Mouse (Mus musculus) spleen, postnatal 10 days (tissue): ENCODE results near the gene Ptpra.

Experiments used
- DNase-seq, 2 experiments: peaks; one replicate each; pipeline ENCODE4 v3.0.0; 2021 to 2022; ENCODE audit warnings: low spot score in 2 of 2

Ptpra gene

DNA sequence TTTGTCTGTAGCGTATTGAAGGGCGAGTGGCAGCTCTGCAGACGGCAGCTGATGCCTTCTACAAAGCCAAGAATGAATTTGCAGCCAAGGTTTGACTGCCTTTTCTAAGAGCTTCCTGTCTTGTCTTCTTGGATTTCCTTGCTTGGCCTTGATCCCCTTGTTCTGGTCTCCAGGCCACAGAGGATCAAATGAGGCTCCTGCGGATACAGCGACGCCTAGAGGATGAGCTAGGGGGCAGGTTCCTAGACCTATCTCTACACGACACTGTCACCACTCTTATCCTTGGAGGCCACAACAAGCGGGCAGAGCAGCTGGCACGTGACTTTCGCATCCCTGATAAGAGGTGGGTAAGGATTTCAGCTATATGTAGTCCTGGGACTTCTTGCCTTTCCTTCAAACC is 7.9 kb upstream of the Ptpra start:
- DNase-seq, result peak; percentile 33 to 71

GRCm38 (mm10) chr2:130448449-130448848 is 1.6 kb upstream of the Ptpra start:
- DNase-seq, result no peak

GRCm38 (mm10) chr2:130449021-130449793 is 871 bp upstream of the Ptpra start:
- peak in 1 of 2 experiments; percentile 23 for DNase-seq

DNA sequence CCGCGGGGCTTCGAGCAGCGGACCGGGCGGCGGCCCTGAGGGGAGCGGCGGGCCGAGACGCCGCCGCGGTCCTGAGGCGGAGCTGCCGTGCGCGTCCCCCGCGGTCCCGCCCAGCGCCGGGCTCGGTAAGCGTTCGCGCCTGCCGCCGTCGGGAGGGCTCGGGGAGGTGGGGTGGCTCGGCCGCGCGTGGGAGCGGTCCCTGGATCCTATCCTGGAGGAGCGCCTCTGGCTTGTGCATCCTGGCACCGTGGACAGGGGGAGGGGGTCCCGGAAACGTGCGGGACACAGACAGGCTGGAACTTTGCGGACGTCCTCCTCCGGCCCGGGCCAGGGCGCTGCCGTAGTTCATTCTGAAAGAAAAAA is 337 bp downstream of the Ptpra start:
- DNase-seq, result peak in 1 of 2 experiments; percentile 83

DNA sequence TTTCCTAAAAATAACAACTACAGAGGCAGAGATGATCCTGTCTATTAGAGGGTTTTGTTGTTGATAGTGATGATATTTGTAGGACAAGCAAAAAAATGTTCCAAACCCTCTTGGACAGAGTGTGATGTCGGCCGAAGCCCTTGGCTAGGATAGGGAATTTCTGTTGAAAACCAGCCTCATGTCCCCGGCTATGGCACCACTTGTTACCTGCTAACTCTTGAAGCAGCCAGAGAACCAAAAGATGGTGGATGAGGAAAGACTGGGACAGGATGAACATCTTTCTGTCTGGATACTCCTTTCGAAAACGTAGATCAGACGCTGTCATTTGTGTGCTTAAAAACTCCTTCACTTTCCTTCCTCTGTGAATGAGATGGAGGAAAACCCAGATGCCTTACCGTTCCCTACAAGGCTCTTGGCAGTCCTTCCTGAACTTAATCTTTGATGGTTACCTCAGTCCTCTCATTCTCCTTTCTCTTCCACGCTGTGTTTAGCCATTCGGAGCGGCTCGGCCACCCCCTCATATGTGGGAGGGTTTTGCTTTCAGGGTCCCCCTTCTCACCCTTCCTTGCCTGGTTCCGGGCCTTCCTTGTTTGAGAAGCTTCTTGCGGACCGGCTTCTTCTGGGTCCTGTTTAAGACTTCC is 1.1 kb downstream of the Ptpra start:
- DNase-seq, result no peak

DNA sequence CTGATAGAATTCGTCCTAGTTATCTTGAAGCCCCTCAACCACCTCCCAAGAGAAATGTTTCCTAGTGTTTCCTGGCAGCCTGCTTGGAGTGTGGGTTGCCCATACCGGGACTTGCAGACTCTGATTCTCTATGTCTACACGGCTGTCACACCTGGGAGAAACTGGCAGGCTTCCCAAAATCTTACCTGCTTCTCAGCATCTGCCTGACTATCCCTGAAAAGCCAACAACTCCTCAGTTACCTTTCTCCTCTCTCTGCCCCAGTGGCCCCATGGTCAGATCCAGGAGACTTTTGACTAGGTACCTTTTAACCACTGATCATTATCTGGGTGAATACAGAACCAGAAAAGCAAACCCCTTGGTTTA is 1.6 kb downstream of the Ptpra start:
- DNase-seq, result no peak

DNA sequence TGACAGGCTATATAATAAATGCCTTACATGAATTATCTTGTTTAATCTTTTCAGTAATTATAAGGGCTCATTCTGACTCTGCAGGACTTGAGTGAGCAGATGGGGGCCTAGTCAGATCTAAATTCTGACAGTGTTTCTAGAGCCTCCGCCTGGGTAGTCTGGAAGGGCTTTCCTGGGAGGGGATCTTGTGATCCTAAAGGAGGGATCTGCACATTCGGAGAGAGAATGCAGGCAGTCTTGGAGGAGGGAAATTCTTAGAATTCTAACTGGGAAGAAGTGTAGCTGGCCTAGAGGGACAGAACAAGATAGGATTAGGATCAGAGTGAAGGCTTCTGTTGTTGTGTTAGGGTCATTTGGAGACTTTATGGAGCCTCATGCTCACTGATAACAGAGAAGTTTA is 2.2 kb downstream of the Ptpra start:
- no peak for DNase-seq

DNA sequence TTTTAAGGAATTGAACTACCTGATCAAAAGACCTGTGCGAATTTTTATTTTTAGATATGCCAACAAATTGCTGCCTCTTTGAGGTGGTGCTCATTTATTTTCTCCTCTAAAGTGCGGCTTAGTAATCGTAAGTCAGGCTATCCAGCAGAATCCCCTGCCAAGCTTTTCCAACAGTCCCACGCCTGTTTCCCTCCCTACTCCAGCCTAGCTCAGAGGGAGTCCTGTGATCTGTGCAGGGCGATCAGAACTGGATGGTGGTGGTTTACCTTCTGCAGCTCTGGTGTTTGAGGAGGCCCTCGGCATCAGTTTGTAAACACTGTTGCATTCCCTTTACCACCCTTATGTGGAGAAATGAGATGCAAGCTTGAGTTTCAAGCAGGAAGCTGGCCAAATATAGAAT is 3.3 kb downstream of the Ptpra start:
- no peak for DNase-seq

DNA sequence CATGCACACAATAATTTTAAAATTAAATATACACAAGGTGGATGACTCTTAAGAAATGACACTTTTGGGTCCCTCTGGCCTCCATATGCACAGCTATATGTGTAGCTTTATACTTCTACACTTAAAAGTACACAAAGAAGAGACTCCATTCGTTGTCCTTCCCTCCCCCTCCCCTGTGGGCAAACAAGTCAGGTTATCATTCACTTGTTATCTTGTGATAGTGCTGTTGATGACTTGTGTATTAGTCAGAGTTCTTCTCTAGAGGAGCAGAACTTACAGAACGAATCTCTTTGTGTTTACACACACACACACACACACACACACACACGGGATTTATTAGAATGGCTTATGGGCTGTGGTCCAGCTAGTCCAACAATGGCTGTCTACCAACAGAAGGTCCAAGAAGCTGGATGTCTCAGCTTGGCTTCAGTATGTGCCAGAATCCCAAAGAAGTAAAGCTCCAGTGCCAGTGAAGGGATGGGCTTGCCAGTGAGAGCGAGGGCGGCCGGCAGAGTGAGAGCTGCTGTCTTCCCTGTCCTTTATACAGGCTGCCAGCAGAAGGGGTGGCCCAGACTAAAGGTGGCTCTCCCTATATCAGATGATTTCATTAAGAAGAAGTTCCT is 4.8 kb downstream of the Ptpra start:
- no peak for DNase-seq

DNA sequence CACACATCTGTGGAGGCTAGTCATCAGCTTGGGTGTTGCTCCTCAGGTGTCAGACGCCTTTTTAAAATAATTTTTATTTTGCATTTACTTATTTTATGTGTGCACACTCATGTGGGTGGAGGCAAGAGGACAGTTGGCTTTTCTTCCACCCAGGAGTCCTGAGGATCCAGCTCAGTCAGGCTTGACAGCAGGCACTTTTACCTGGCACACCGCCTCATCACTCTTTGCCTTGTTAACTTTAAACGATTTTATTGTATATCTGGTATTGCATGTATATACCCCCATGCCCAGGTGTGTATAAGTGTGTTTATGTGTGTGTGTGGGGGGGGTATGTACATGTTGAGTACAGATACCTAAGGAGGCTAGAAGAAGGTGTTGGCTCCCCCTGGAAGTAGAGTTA is 7.8 kb downstream of the Ptpra start:
- DNase-seq, result no peak

GRCm38 (mm10) chr2:130459576-130459975 is 9.5 kb downstream of the Ptpra start:
- no peak for DNase-seq

- no peak for DNase-seq
Observed at GRCm38 (mm10) chr2:130461287-130462071, 11.4 kb downstream of the Ptpra start.

DNA sequence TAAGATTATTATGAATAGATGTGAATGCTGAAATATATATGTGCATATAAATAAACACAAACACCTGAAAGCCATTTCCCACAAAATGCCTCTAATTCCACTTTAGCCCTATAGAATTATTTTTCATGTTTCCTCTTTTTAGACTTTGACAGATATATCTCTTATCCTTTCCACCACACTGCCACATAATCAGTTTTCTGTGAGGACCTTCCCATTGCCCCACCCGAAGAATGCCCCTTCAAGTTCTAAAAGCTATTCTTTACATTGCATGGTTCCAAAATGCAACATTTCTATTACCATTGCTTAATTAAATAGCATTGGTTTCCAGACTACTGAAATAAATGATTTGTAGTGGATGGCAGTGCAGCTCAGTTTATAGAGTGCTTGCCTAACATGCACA is 16.4 kb downstream of the Ptpra start:
- no peak for DNase-seq

- DNase-seq, result no peak
Observed at GRCm38 (mm10) chr2:130469366-130469765, 19.3 kb downstream of the Ptpra start.

DNA sequence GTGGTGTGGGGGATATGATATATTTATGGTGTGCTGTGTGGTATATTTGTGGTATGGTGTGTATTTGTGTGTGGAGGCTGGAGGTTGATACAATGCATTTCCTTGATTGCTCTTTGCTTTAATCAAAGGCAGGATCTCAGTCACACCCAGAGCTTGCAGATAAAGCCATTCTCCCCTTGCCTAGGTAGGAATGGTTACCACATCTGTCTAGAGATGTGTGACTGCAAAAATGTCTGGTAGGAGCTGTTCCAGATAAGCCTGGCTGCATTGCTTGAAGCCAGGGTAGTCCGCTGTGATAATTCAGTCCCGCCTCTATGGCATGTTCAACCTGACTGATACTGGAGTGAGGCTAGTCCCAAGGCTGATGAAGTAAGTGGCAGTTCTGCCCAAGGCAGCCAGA is 19.9 kb downstream of the Ptpra start:
- no peak for DNase-seq

DNA sequence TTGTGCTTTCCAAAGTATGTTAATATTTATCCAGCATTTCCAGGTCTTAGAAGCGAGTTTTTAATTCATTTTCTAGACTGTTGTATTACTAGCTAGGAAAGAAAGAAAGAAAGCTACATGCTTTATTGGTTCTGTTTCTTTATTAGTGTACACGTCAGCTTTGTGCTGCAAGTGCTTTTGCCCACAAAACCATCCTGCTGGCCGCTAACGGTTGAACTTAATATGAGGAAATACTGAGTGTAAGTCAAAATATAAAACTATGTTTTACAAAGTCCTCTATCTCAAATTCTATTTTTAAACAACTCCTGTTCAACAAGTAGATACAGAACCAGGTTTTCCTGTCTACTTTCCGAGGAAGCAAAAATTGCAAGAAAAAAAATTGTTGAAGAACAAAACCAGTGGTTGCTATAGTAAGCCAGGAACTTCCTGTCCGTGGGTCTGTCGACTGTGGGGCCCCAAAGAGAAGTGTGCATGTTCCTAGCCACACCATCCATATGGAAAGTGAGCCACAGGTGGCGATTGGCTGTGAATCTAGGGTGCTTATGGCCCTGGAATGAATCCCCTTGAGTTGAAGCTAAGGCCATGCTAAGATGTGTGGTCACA is 22.9 kb downstream of the Ptpra start:
- DNase-seq, result no peak

DNA sequence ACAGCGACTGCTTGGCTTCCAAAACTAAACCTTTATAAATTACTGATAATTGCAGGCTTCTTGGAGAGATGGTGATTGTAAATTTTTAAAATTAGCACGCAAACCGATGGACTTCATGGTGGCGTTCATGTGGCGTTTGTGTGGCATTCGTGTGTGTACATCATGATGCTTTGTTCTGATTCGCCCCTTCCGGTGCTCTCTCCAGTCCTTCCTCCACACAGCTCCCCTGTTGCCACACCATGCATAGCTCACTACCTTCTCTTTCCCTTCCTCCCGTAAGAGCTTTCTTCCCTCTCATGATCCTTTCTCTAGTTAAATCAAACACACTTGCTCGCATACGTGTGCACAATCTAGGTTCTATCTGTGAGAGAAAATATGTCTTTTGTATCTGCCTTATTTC is 25.7 kb downstream of the Ptpra start:
- DNase-seq, result no peak

- DNase-seq, result no peak
Observed at GRCm38 (mm10) chr2:130476666-130477297, 26.7 kb downstream of the Ptpra start.

DNA sequence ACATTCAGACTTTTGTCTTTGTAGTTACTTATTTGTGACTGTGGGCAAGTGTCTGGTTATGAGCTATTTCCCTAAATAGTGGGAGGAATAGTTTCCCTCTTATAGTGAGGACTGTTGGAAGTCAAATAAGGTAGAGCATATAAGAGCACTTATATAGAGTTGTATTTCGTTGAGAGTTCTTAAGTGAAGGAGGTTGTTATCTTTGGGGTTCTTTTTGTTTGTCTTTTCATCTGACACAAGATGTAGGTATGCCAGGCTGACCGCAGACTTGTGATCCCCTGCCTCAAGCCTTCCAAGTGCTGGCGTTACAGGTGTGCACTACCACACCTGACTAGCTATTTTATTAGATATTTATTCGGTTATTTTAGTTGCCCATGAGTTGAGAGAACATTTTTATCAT is 32.1 kb downstream of the Ptpra start:
- DNase-seq, result no peak

- no peak for DNase-seq
Observed at GRCm38 (mm10) chr2:130482700-130483099, 32.6 kb downstream of the Ptpra start.

DNA sequence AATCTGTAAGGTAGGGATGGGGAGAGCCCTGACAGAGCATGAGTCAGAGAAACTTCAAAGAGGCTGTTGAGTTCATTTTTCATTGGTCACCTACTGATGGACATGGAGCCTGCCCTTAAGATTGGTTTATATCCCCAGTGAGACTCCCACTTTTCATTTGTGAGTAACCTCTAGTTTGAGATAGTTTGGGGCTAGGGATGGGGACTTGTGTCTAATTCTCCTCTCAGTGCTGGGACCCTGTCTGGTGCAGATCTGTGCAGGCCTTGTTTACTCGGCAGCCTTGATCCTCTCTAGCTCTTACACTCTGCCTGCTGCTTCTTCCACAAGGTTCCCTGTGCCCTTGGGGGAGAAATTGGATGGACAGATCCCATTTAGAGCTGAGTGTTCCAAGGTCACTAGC is 34.1 kb downstream of the Ptpra start:
- no peak for DNase-seq

DNA sequence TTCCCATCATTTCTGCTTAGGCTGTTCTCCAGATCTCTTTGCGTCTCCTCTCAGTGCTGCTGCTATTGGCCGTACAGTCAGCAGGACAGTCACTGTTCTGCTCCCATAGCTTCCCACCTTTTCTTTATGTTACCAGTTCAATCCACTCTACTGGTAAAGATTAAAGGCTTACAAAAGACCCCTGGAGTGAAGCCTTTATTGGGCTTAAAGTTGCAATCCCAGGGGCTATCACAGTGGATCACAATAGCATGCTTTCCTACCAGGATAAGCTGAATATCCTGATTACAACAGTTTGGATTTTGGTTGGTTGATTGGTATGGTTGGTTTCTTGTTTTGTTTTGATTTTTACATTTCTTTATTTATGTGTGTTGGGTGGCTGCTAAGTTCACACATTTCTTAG is 37.9 kb downstream of the Ptpra start:
- no peak for DNase-seq
